Mouse (Mus musculus): ENCODE data around the gene 1700037H04Rik.

The 1700037H04Rik gene

GRCm38 (mm10) chr2:131159938-131160581 is at the start of gene 1700037H04Rik:
TSS of gene 1700037H04Rik (minus strand) at chr2:131160081.
- DNase-seq: peak; percentile 95

- peak; percentile 39 for DNase-seq
These were observed 49.4 kb upstream of the 1700037H04Rik start for GRCm38 (mm10) chr2:131209125-131209795.

- no peak for DNase-seq
These were observed 48.5 kb upstream of the 1700037H04Rik start for GRCm38 (mm10) chr2:131208356-131208755.

GRCm38 (mm10) chr2:131206778-131207177 is 46.9 kb upstream of the 1700037H04Rik start, which contains the start of gene Ap5s1:
TSS of gene Ap5s1 (plus strand) at chr2:131207078.
- DNase-seq: no peak

- no peak for DNase-seq
These were observed 45.8 kb upstream of the 1700037H04Rik start for GRCm38 (mm10) chr2:131205521-131206182.

GRCm38 (mm10) chr2:131204410-131204981 is 44.6 kb upstream of the 1700037H04Rik start:
- no peak for DNase-seq

- no peak for DNase-seq
These were observed 44.0 kb upstream of the 1700037H04Rik start for GRCm38 (mm10) chr2:131203816-131204409.

GRCm38 (mm10) chr2:131201262-131201661 is 41.4 kb upstream of the 1700037H04Rik start:
- no peak for DNase-seq

GRCm38 (mm10) chr2:131200710-131201109 is 40.8 kb upstream of the 1700037H04Rik start:
- DNase-seq: no peak

GRCm38 (mm10) chr2:131196606-131197316 is 36.9 kb upstream of the 1700037H04Rik start:
- DNase-seq: no peak

GRCm38 (mm10) chr2:131191005-131191390 is 31.1 kb upstream of the 1700037H04Rik start:
- no peak for DNase-seq

- no peak for DNase-seq
These were observed 30.6 kb upstream of the 1700037H04Rik start for GRCm38 (mm10) chr2:131190344-131191004.

GRCm38 (mm10) chr2:131189521-131190309 is 29.8 kb upstream of the 1700037H04Rik start:
- no peak for DNase-seq

GRCm38 (mm10) chr2:131188311-131188710 is 28.4 kb upstream of the 1700037H04Rik start:
- no peak for DNase-seq

- DNase-seq: no peak
These were observed 27.7 kb upstream of the 1700037H04Rik start for GRCm38 (mm10) chr2:131187602-131187922.

GRCm38 (mm10) chr2:131186771-131187601 is 27.1 kb upstream of the 1700037H04Rik start, which contains the start of the genes Cdc25b and Spef1:
TSS of gene Cdc25b (plus strand) at chr2:131186949.
TSS of gene Spef1 (minus strand) at chr2:131187282.
- peak; percentile 80 for DNase-seq

- no peak for DNase-seq
These were observed 26.5 kb upstream of the 1700037H04Rik start for GRCm38 (mm10) chr2:131186343-131186742.

GRCm38 (mm10) chr2:131179990-131180587 is 20.2 kb upstream of the 1700037H04Rik start, which contains the start of gene Cenpb:
TSS of gene Cenpb (minus strand) at chr2:131180067.
- DNase-seq: peak; percentile 85

GRCm38 (mm10) chr2:131179246-131179886 is 19.5 kb upstream of the 1700037H04Rik start:
- peak; percentile 65 for DNase-seq

All from cerebellum, adult 11 months (tissue).